Mouse (Mus musculus) G1E (cell line): ENCODE measurements around the gene Ak3.

Experiments
- CTCF ChIP-seq: IDR thresholded peaks from 2 replicates; pipeline ENCODE4 v1.5.1; 2012; ENCODE audit warnings: low read depth, low read length, inconsistent platforms, mixed read lengths
- GATA1 ChIP-seq: IDR thresholded peaks from 2 replicates; pipeline ENCODE4 v1.6.1; 2012; ENCODE audit warnings: borderline replicate concordance, low read length, inconsistent platforms, mixed read lengths
- GATA2 ChIP-seq: IDR thresholded peaks from 2 replicates; pipeline ENCODE4 v1.6.1; 2012; ENCODE audit warnings: low read depth, low read length, inconsistent platforms, borderline replicate concordance
- POLR2AphosphoS5 ChIP-seq: IDR thresholded peaks from 2 replicates; pipeline ENCODE4 v1.6.1; 2012; ENCODE audit warnings: low read depth, low read length, inconsistent platforms; ENCODE audit not compliant: insufficient replicate concordance
- TAL1 ChIP-seq: conservative IDR thresholded peaks from 2 replicates; pipeline ENCODE4 v1.6.1; 2012; ENCODE audit warnings: low read depth, low read length, inconsistent platforms, mixed read lengths

- TF ChIP-seq CTCF (no peak), GATA1 (no peak), POLR2AphosphoS5 (no peak), TAL1 (no peak), GATA2 (no peak)
Measured at GRCm38 (mm10) chr19:29016786-29017185, 31.0 kb downstream of the Ak3 start.
